Mouse (Mus musculus) CH12.LX (cell line): ENCODE measurements around the gene CK137956. TPM values are rescaled to one million over a fixed set of nuclear protein-coding genes. Genes with fewer than 3 reads are reported as not detected.

ENCODE experiments used
- DNase-seq: peaks from one replicate; pipeline ENCODE4 v3.0.0-alpha.2; 2013; ENCODE audit errors: extremely low read depth
- H3K27ac ChIP-seq: 2 replicates; pipeline ENCODE4 v1.5.1; 2012; ENCODE audit warnings: low read depth, mild to moderate bottlenecking, control low read depth, moderate library complexity; ENCODE audit not compliant: insufficient read depth
- H3K27me3 ChIP-seq: replicated peaks from 2 replicates; pipeline ENCODE3; 2012; ENCODE audit warnings: inconsistent platforms
- H3K36me3 ChIP-seq, 2 experiments: replicated peaks in 1 of 2; 2 replicates each; pipeline versions ENCODE3 to v1.6.1; 2012; ENCODE audit warnings: inconsistent platforms in 1 of 2, low read length in 1 of 2, mild to moderate bottlenecking in 1 of 2, mixed read lengths in 1 of 2, moderate library complexity in 1 of 2; ENCODE audit not compliant: control insufficient read depth in 1 of 2, insufficient read depth in 1 of 2
- H3K4me1 ChIP-seq, 2 experiments: 2 replicates each; pipeline ENCODE4 v1.6.1; 2012; ENCODE audit warnings: inconsistent platforms in 1 of 2, moderate library complexity in 1 of 2; ENCODE audit not compliant: insufficient read depth in 2 of 2, control insufficient read depth in 1 of 2
- H3K4me2 ChIP-seq: 2 replicates; pipeline ENCODE4 v1.6.1; 2012; ENCODE audit warnings: low read depth, mild to moderate bottlenecking, control low read depth; ENCODE audit not compliant: poor library complexity, insufficient read depth, severe bottlenecking
- H3K4me3 ChIP-seq, 3 experiments: fragments of 150-350 bp in 1 of 3; sonication (generic) in 1 of 3; replicated peaks in 1 of 3; 2 replicates each; pipeline versions ENCODE3 to v1.5.1; 2011 to 2012; ENCODE audit warnings: low read depth in 2 of 3, low read length in 2 of 3, mild to moderate bottlenecking in 2 of 3, moderate library complexity in 2 of 3, control low read depth in 1 of 3, improper control_type of control experiment in 1 of 3, inconsistent platforms in 1 of 3, mixed read lengths in 1 of 3; ENCODE audit not compliant: poor library complexity in 1 of 3
- H3K79me2 ChIP-seq: replicated peaks from 2 replicates; pipeline ENCODE4 v1.6.1; 2012; ENCODE audit warnings: mild to moderate bottlenecking, moderate library complexity; ENCODE audit not compliant: control insufficient read depth, poor library complexity, insufficient read depth, severe bottlenecking; ENCODE audit errors: extremely low read depth
- H3K9ac ChIP-seq: 2 replicates; pipeline ENCODE4 v1.6.1; 2012; ENCODE audit warnings: low read depth, mild to moderate bottlenecking, control low read depth, moderate library complexity; ENCODE audit not compliant: insufficient read depth
- H3K9me3 ChIP-seq: replicated peaks from 2 replicates; pipeline ENCODE3; 2012; ENCODE audit warnings: low read length, inconsistent platforms, mixed read lengths
- BHLHE40 ChIP-seq: IDR thresholded peaks from 2 replicates; pipeline ENCODE4 v1.6.1; 2011; ENCODE audit warnings: mild to moderate bottlenecking, low read depth, low read length, improper control_type of control experiment
- CHD2 ChIP-seq: IDR thresholded peaks from 2 replicates; pipeline ENCODE4 v1.6.1; 2011; ENCODE audit warnings: low read length, improper control_type of control experiment
- CTCF ChIP-seq, 2 experiments: IDR thresholded peaks in 1 of 2; conservative IDR thresholded peaks in 1 of 2; 2 replicates each; pipeline ENCODE4 v1.5.1; 2011 to 2012; ENCODE audit warnings: low read depth in 2 of 2, low read length in 2 of 2, improper control_type of control experiment in 1 of 2, inconsistent platforms in 1 of 2, mild to moderate bottlenecking in 1 of 2, moderate library complexity in 1 of 2
- E2F4 ChIP-seq: IDR thresholded peaks from 2 replicates; pipeline ENCODE4 v1.6.1; 2011; ENCODE audit warnings: low read depth, low read length, improper control_type of control experiment; ENCODE audit not compliant: insufficient replicate concordance
- ELF1 ChIP-seq: IDR thresholded peaks from 2 replicates; pipeline ENCODE4 v1.6.1; 2014; ENCODE audit warnings: low read depth, mild to moderate bottlenecking, inconsistent platforms, low read length, improper control_type of control experiment
- EP300 ChIP-seq: IDR thresholded peaks from 2 replicates; pipeline ENCODE4 v1.6.1; 2011; ENCODE audit warnings: low read length, improper control_type of control experiment
- HCFC1 ChIP-seq: IDR thresholded peaks from 2 replicates; pipeline ENCODE4 v1.6.1; 2012; ENCODE audit warnings: low read depth, mild to moderate bottlenecking, inconsistent platforms, low read length, improper control_type of control experiment
- IRF4 ChIP-seq: IDR thresholded peaks from 2 replicates; pipeline ENCODE4 v1.6.1; 2014; ENCODE audit warnings: low read depth, mild to moderate bottlenecking, inconsistent platforms, low read length, improper control_type of control experiment
- JUND ChIP-seq: conservative IDR thresholded peaks from 2 replicates; pipeline ENCODE4 v1.6.1; 2011; ENCODE audit warnings: low read depth, low read length, improper control_type of control experiment
- MAX ChIP-seq: IDR thresholded peaks from 2 replicates; pipeline ENCODE4 v1.6.1; 2011; ENCODE audit warnings: low read length, improper control_type of control experiment
- MAZ ChIP-seq: IDR thresholded peaks from 2 replicates; pipeline ENCODE4 v1.6.1; 2012; ENCODE audit warnings: low read depth, mild to moderate bottlenecking, inconsistent platforms, low read length, improper control_type of control experiment, moderate library complexity
- MEF2A ChIP-seq: IDR thresholded peaks from 2 replicates; pipeline ENCODE4 v1.6.1; 2014; ENCODE audit warnings: low read depth, mild to moderate bottlenecking, inconsistent platforms, low read length, improper control_type of control experiment, borderline replicate concordance
- MYC ChIP-seq: IDR thresholded peaks from 2 replicates; pipeline ENCODE4 v1.6.1; 2011; ENCODE audit warnings: low read depth, mild to moderate bottlenecking, improper control_type of control experiment, low read length
- PAX5 ChIP-seq: IDR thresholded peaks from 2 replicates; pipeline ENCODE4 v1.6.1; 2012; ENCODE audit warnings: low read length, inconsistent platforms, mixed read lengths
- POLR2AphosphoS2 ChIP-seq: IDR thresholded peaks from 2 replicates; pipeline ENCODE4 v1.6.1; 2011; ENCODE audit warnings: low read depth, low read length, improper control_type of control experiment
- RAD21 ChIP-seq: IDR thresholded peaks from 2 replicates; pipeline ENCODE4 v1.6.1; 2011; ENCODE audit warnings: low read depth, mild to moderate bottlenecking, low read length, improper control_type of control experiment, moderate library complexity
- SIN3A ChIP-seq: IDR thresholded peaks from 2 replicates; pipeline ENCODE4 v1.6.1; 2012; ENCODE audit warnings: low read length, improper control_type of control experiment, inconsistent platforms
- SMC3 ChIP-seq: IDR thresholded peaks from 2 replicates; pipeline ENCODE4 v1.6.1; 2011; ENCODE audit warnings: low read depth, low read length, improper control_type of control experiment
- USF1 ChIP-seq: IDR thresholded peaks from 2 replicates; pipeline ENCODE4 v1.6.1; 2014; ENCODE audit warnings: low read depth, mild to moderate bottlenecking, inconsistent platforms, low read length, improper control_type of control experiment
- USF2 ChIP-seq: conservative IDR thresholded peaks from 2 replicates; pipeline ENCODE4 v1.6.1; 2011; ENCODE audit warnings: low read depth, low read length, improper control_type of control experiment
- ZKSCAN1 ChIP-seq: IDR thresholded peaks from 2 replicates; pipeline ENCODE4 v1.6.1; 2012; ENCODE audit warnings: low read depth, inconsistent platforms, low read length, improper control_type of control experiment, borderline replicate concordance
- ZMIZ1 ChIP-seq: IDR thresholded peaks from 2 replicates; pipeline ENCODE4 v1.6.1; 2012; ENCODE audit warnings: low read depth, mild to moderate bottlenecking, inconsistent platforms, low read length, improper control_type of control experiment
- ZNF384 ChIP-seq: IDR thresholded peaks from 2 replicates; pipeline ENCODE4 v1.6.1; 2012; ENCODE audit warnings: low read depth, low read length, improper control_type of control experiment, inconsistent platforms
- dilution Hi-C: fragments of 300-500 bp; cut with MboI; formaldehyde crosslinking; loops from 2 replicates; pipeline ENCODE4 v1.14.3; 2020; ENCODE audit warnings: low sequenced_read_pairs; ENCODE audit not compliant: extremely low pct_unique_long_range_greater_than_20kb, extremely low pct_ligation_motif_present
- in situ Hi-C: fragments of 300-500 bp; cut with MboI; formaldehyde crosslinking; loops from 3 replicates; pipeline ENCODE4 v1.14.3; 2019; ENCODE audit warnings: low sequenced_read_pairs, low pct_ligation_motif_present, low pct_unique_long_range_greater_than_20kb, mixed read lengths
- polyA plus RNA-seq: library from polyadenylated mRNA; unstranded; fragments of >175 nt; gene quantifications from 2 replicates; pipeline ENCODE4 v1.2.1, GENCODE M21; 2012; ENCODE audit warnings: low read depth; ENCODE audit not compliant: insufficient read length
- total RNA-seq, 2 experiments: library from RNA; depleted of rRNA; stranded (reverse); fragments of 300-350 nt in 1 of 2; fragments of >200 nt in 1 of 2; gene quantifications; 2 replicates each; pipeline ENCODE4 v1.2.3; 2012 to 2014

CK137956 gene
- total and polyA plus RNA-seq, 3 experiments, result not detected

- H3K79me2 ChIP-seq, result no peaks in the 10 kb centered on the region
- no peaks in the 10 kb centered on the region for H3K4me1 ChIP-seq
- DNase-seq, result no peak
- no peak overlapping the region for H3K4me3 ChIP-seq
- dilution Hi-C loops, result no loop called here
- no peak overlapping the region for H3K4me2 ChIP-seq
- no peak overlapping the region for H3K9ac ChIP-seq
- peaks cover 94% of the 10 kb centered on the region for H3K9me3 ChIP-seq
- no peak overlapping the region for H3K27ac ChIP-seq
- H3K36me3 ChIP-seq, result no peaks in the 10 kb centered on the region
- TF ChIP-seq IRF4, result no peak
- in situ Hi-C loops, result no loop called here
- no peaks in the 10 kb centered on the region for H3K27me3 ChIP-seq
Observed at GRCm38 (mm10) chr4:127937474-127937873, 33.3 kb downstream of the CK137956 start.

- Histone ChIP-seq H3K4me3 (no peak overlapping the region), H3K4me1 (no peaks in the 10 kb centered on the region), H3K36me3 (no peaks in the 10 kb centered on the region), H3K79me2 (no peaks in the 10 kb centered on the region), H3K9me3 (peaks cover 94% of the 10 kb centered on the region), H3K4me2 (no peak overlapping the region), H3K9ac (no peak overlapping the region), H3K27me3 (no peaks in the 10 kb centered on the region), H3K27ac (no peak overlapping the region)
- no peak for DNase-seq
- dilution Hi-C loops, result no loop called here
- TF ChIP-seq HCFC1 (no peak), E2F4 (no peak), PAX5 (no peak), POLR2AphosphoS2 (no peak), ZMIZ1 (no peak), RAD21 (no peak), USF2 (no peak), JUND (no peak), EP300 (no peak), CTCF (conservative IDR thresholded peaks at IDR 0.05 in 1 of 2, IDR thresholded peaks at IDR 0.05 in 1 of 2; ENCODE audit: low read depth in 2 of 2, low read length in 2 of 2) (no peak), MEF2A (no peak), MAX (no peak), BHLHE40 (no peak)
- in situ Hi-C loops, result no loop called here
Observed at GRCm38 (mm10) chr4:127935369-127935768, 35.4 kb downstream of the CK137956 start.

GRCm38 (mm10) chr4:127913551-127913950, 57.2 kb downstream of the CK137956 start:
- H3K9me3 ChIP-seq, result peaks cover 70% of the 10 kb centered on the region
- in situ Hi-C loops, result no loop called here

More at GRCm38 (mm10) chr4:127913551-127913950, 57.2 kb downstream of the CK137956 start:
- Histone ChIP-seq H3K79me2 (no peaks in the 10 kb centered on the region), H3K4me3 (no peak overlapping the region), H3K4me2 (no peak overlapping the region), H3K4me1 (no peaks in the 10 kb centered on the region), H3K27me3 (no peaks in the 10 kb centered on the region), H3K9ac (no peak overlapping the region), H3K36me3 (no peaks in the 10 kb centered on the region), H3K27ac (no peak overlapping the region)
- dilution Hi-C loops, result no loop called here
- DNase-seq, result no peak
- TF ChIP-seq ELF1 (no peak), SIN3A (no peak), SMC3 (no peak), MAZ (no peak), MYC (no peak), CHD2 (no peak), E2F4 (no peak), PAX5 (no peak), ZMIZ1 (no peak), ZKSCAN1 (no peak), ZNF384 (no peak), IRF4 (no peak), MAX (no peak), USF1 (no peak), CTCF (conservative IDR thresholded peaks at IDR 0.05 in 1 of 2, IDR thresholded peaks at IDR 0.05 in 1 of 2; ENCODE audit: low read depth in 2 of 2, low read length in 2 of 2) (no peak), HCFC1 (no peak)
